In genomic region chr2:153222130-153222529, GRCm38 (mm10) we compare ENCODE assay signal across 17 mouse cellular contexts. TPM values are rescaled to one million over a fixed set of nuclear protein-coding genes. Genes with fewer than 3 reads are reported as not detected.
DNase-seq lines count a peak whose midpoint lies in the region; ATAC-seq and TF ChIP-seq lines count a peak whose summit lies in the region.
"Had no signal": no experiment of that assay in that cellular context is flagged by ENCODE, and none has a peak within 500 bp of the region (broad histone marks: within the 10 kb centered on the region; RNA-seq: fewer than 3 reads in every experiment).

No protein-coding gene starts in this region.

- H3K36me3 ChIP-seq in MEL (ENCODE audit: control insufficient read depth in 1 of 2, insufficient read depth in 2 of 2, low read length in 2 of 2) = peaks cover 0 to 28% of the 10 kb centered on the region in 2 experiments; a peak in 2 of 4 replicates
- H3K36me3 ChIP-seq in liver, embryonic 14.5 days (replicated peaks; ENCODE audit: control insufficient read depth, insufficient read depth, low read depth) = peaks cover 3% of the 10 kb centered on the region; the same call in 1 of the 2 replicates

- H3K27me3 ChIP-seq in MEL (ENCODE audit: control insufficient read depth in 1 of 2, insufficient read depth in 2 of 2, low read length in 2 of 2) = no peaks in the 10 kb centered on the region
- H3K27me3 ChIP-seq in liver, embryonic 14.5 days (ENCODE audit: control insufficient read depth, insufficient read depth, low read length) = no peaks in the 10 kb centered on the region
- H3K27me3 ChIP-seq: forebrain, embryonic 15.5 days; heart, embryonic 12.5 days; hindbrain, embryonic 15.5 days had no signal

- H3K4me2 ChIP-seq in liver, embryonic 14.5 days (ENCODE audit: low read depth) = peak overlapping the region; percentile 79
- H3K4me2 ChIP-seq: forebrain, embryonic 15.5 days; heart, embryonic 12.5 days; hindbrain, embryonic 15.5 days had no signal

- no peak for TF ChIP-seq POLR2A in MEL (IDR thresholded peaks at IDR 0.05; ENCODE audit: control insufficient read depth in 1 of 2, insufficient read depth in 1 of 2, low read depth in 1 of 2, low read length in 2 of 2, poor library complexity in 1 of 2)

- peak overlapping the region; percentile 7 to 24; a peak in 2 of 4 replicates for H3K4me3 ChIP-seq in MEL (ENCODE audit: control insufficient read depth in 1 of 2, insufficient read depth in 1 of 2, low read depth in 2 of 2, low read length in 2 of 2)
- peak overlapping the region in 1 of 2 experiments; percentile 35; a peak in 2 of 4 replicates for H3K4me3 ChIP-seq in liver, embryonic 14.5 days (ENCODE audit: insufficient read depth in 1 of 2, low read depth in 2 of 2, low read length in 2 of 2)
- H3K4me3 ChIP-seq: embryonic facial prominence, embryonic 10.5 days; forebrain, embryonic 15.5 days; heart, adult 2 months; heart, embryonic 12.5 days; hindbrain, embryonic 15.5 days had no signal

- H3K9me3 ChIP-seq in MEL (replicated peaks; ENCODE audit: insufficient read depth, low read length) = no peaks in the 10 kb centered on the region
- no peaks in the 10 kb centered on the region for H3K9me3 ChIP-seq in liver, embryonic 14.5 days (ENCODE audit: control insufficient read depth, low read length)
- H3K9me3 ChIP-seq: embryonic facial prominence, embryonic 10.5 days; forebrain, embryonic 15.5 days; heart, embryonic 12.5 days; hindbrain, embryonic 15.5 days had no signal

- peak; percentile 14 to 15; a peak in 1 of 4 replicates for TF ChIP-seq EP300 in MEL (IDR thresholded peaks at IDR 0.05; ENCODE audit: low read depth in 1 of 2, low read length in 2 of 2)
- no peak for TF ChIP-seq EP300 in liver, embryonic 14.5 days (IDR thresholded peaks at IDR 0.05; ENCODE audit: low read depth)

- no peak for TF ChIP-seq RAD21 in MEL (IDR thresholded peaks at IDR 0.05; ENCODE audit: low read depth, low read length)

- peak; percentile 80 for ATAC-seq in liver, embryonic 14.5 days (ENCODE audit: insufficient read depth)
- peak; percentile 43 for ATAC-seq in megakaryocyte progenitor cell, adult 5-6 weeks (replicated peaks; ENCODE audit: poor library complexity)
- ATAC-seq: forebrain, embryonic 15.5 days had no signal

- H3K27ac ChIP-seq in MEL (ENCODE audit: control insufficient read depth, low read depth, low read length) = peak overlapping the region; percentile 89
- peak overlapping the region; percentile 93 for H3K27ac ChIP-seq in liver, embryonic 14.5 days
- H3K27ac ChIP-seq: embryonic facial prominence, embryonic 10.5 days; forebrain, embryonic 15.5 days; heart, adult 2 months; hindbrain, embryonic 15.5 days had no signal

- H3K79me2 ChIP-seq in MEL (ENCODE audit: control insufficient read depth, insufficient read depth, low read length, poor library complexity) = peaks cover 5% of the 10 kb centered on the region

- DNase-seq in MEL (ENCODE audit: low read depth, low spot score) (peak; percentile 79), liver (peak; percentile 56)
- DNase-seq in liver, embryonic 14.5 days (ENCODE audit: low read depth in 3 of 3, low spot score in 3 of 3) = peak in 2 of 3 experiments; percentile 46 to 51
- DNase-seq in layer of hippocampus, adult 8-10 months (ENCODE audit: low spot score in 2 of 2) = no peak
- no peak for DNase-seq in adrenal gland, adult 18-20 months (ENCODE audit: low spot score in 2 of 2)
- DNase-seq in layer of hippocampus, adult 9-10 months (ENCODE audit: low spot score) = no peak
- DNase-seq: adrenal gland, postnatal 14 days; cerebellum, adult 2 months; cerebellum, postnatal 10 days; gastrocnemius, postnatal 14 days; heart, adult 2 months; heart, postnatal 36 days had no signal

- no peak for TF ChIP-seq CTCF in MEL (IDR thresholded peaks at IDR 0.05 in 2 of 3, conservative IDR thresholded peaks at IDR 0.05 in 1 of 3; ENCODE audit: control insufficient read depth in 1 of 3, insufficient read depth in 1 of 3, low read depth in 2 of 3, low read length in 3 of 3, poor library complexity in 1 of 3, severe bottlenecking in 1 of 3)
- peak; percentile 23; the same call in 1 of the 2 replicates for TF ChIP-seq CTCF in liver, embryonic 14.5 days (IDR thresholded peaks at IDR 0.05; ENCODE audit: low read depth)

- peak overlapping the region; percentile 11; the same call in 1 of the 2 replicates for H3K9ac ChIP-seq in MEL (ENCODE audit: control insufficient read depth, low read depth, low read length, poor library complexity, severe bottlenecking)
- peak overlapping the region; percentile 57 for H3K9ac ChIP-seq in liver, embryonic 14.5 days (replicated peaks)
- H3K9ac ChIP-seq: forebrain, embryonic 15.5 days; heart, embryonic 12.5 days; hindbrain, embryonic 15.5 days had no signal

- H3K4me1 ChIP-seq in MEL (ENCODE audit: control insufficient read depth in 1 of 2, insufficient read depth in 2 of 2, low read length in 2 of 2) = peaks cover 13 to 43% of the 10 kb centered on the region in 2 experiments
- H3K4me1 ChIP-seq in liver, embryonic 14.5 days (replicated peaks; ENCODE audit: control insufficient read depth in 2 of 2, insufficient read depth in 2 of 2, low read length in 1 of 2) = peaks cover 55 to 59% of the 10 kb centered on the region in 2 experiments

TF ChIP-seq in MEL, 35 proteins besides CTCF, POLR2A, EP300 and RAD21:
- TF ChIP-seq TCF12 (IDR thresholded peaks at IDR 0.05; ENCODE audit: low read depth, low read length) (peak; percentile 53; the same call in 1 of the 2 replicates), MAZ (IDR thresholded peaks at IDR 0.05; ENCODE audit: low read depth, low read length) (no peak), GATA1 (IDR thresholded peaks at IDR 0.05; ENCODE audit: low read depth, low read length) (peak; percentile 66), ETS1 (IDR thresholded peaks at IDR 0.05; ENCODE audit: low read depth, low read length) (peak; percentile 75), MAX (IDR thresholded peaks at IDR 0.05; ENCODE audit: low read length) (0 out of 2 replicates have a peak, but pooled peaks have one; percentile 18), SIN3A (IDR thresholded peaks at IDR 0.05; ENCODE audit: low read length) (peak; percentile 4; the same call in 1 of the 2 replicates), TBP (IDR thresholded peaks at IDR 0.05; ENCODE audit: low read depth, low read length) (0 out of 2 replicates have a peak, but pooled peaks have one; percentile 24), RCOR1 (IDR thresholded peaks at IDR 0.05; ENCODE audit: low read depth, low read length) (no peak)

RNA-seq across cellular contexts. Expression of gene Tspyl3, which starts 3.1 kb away (rescaled TPM):
- total RNA-seq in MEL (2012; rRNA removed) = 4.0 and 4.3 TPM in 2 replicates
- 10 to 100 TPM in 1 of 2 experiments, 1 to 10 TPM in 1; 9.8 to 47.3 TPM for polyA plus RNA-seq in MEL (2012; ENCODE audit: insufficient read depth in 1 of 2, insufficient read length in 2 of 2, low read depth in 1 of 2, low replicate concordance in 2 of 2, missing spikeins in 1 of 2)
- 2.1 and 2.3 TPM in 2 replicates for polyA plus RNA-seq in liver, embryonic 14.5 days (2012; rRNA removed)
- polyA plus RNA-seq in liver, embryonic 14.5 days (2014; fragmentation: Nextera tagmentation; extraction: Ambion mirVana) = 1.6 and 2.5 TPM in 2 replicates
- 8.0 and 10.8 TPM in 2 replicates for total RNA-seq in megakaryocyte progenitor cell, adult 5-6 weeks (2015)
- total RNA-seq in megakaryocyte progenitor cell, adult 5-6 weeks (2017) = 7.0 and 8.9 TPM in 2 replicates
- total RNA-seq in layer of hippocampus, adult 8-10 months (2022) = 10 to 100 TPM; 22.1 to 24.5 (median 23.5) TPM
- 1 to 10 TPM; 2.2 to 2.3 TPM for total RNA-seq in adrenal gland, adult 18-20 months (2021)

RNA-seq across cellular contexts. Expression of gene Plagl2, which starts 19.1 kb away (rescaled TPM):
- 5.9 and 6.0 TPM in 2 replicates for total RNA-seq in MEL (2012; rRNA removed)
- 10 to 100 TPM in 1 of 2 experiments, not detected in 1; 34.4 TPM for polyA plus RNA-seq in MEL (2012; ENCODE audit: insufficient read depth in 1 of 2, insufficient read length in 2 of 2, low read depth in 1 of 2, low replicate concordance in 2 of 2, missing spikeins in 1 of 2)
- 14.4 and 14.5 TPM in 2 replicates for polyA plus RNA-seq in liver, embryonic 14.5 days (2012; rRNA removed)
- 23.9 and 27.0 TPM in 2 replicates for polyA plus RNA-seq in liver, embryonic 14.5 days (2014; fragmentation: Nextera tagmentation; extraction: Ambion mirVana)
- 42.3 and 45.4 TPM in 2 replicates for total RNA-seq in megakaryocyte progenitor cell, adult 5-6 weeks (2015)
- total RNA-seq in megakaryocyte progenitor cell, adult 5-6 weeks (2017) = 5.6 TPM in 2 replicates
- total RNA-seq in layer of hippocampus, adult 8-10 months (2022) = 1 to 10 TPM; 6.6 to 7.2 (median 6.7) TPM
- 1 to 10 TPM; 8.3 to 9.1 TPM for total RNA-seq in adrenal gland, adult 18-20 months (2021)

RNA-seq across cellular contexts. Expression of gene Pofut1, which starts 19.2 kb away (rescaled TPM):
- 20.2 and 20.5 TPM in 2 replicates for total RNA-seq in MEL (2012; rRNA removed)
- 10 to 100 TPM in 1 of 2 experiments, not detected in 1; 28.7 TPM for polyA plus RNA-seq in MEL (2012; ENCODE audit: insufficient read depth in 1 of 2, insufficient read length in 2 of 2, low read depth in 1 of 2, low replicate concordance in 2 of 2, missing spikeins in 1 of 2)
- polyA plus RNA-seq in liver, embryonic 14.5 days (2012; rRNA removed) = 6.1 and 6.8 TPM in 2 replicates
- 3.2 and 3.7 TPM in 2 replicates for polyA plus RNA-seq in liver, embryonic 14.5 days (2014; fragmentation: Nextera tagmentation; extraction: Ambion mirVana)
- total RNA-seq in megakaryocyte progenitor cell, adult 5-6 weeks (2015) = 14.0 and 14.9 TPM in 2 replicates
- total RNA-seq in megakaryocyte progenitor cell, adult 5-6 weeks (2017) = 16.7 and 22.1 TPM in 2 replicates
- total RNA-seq in layer of hippocampus, adult 8-10 months (2022) = 10 to 100 TPM; 20.7 to 22.4 (median 21.6) TPM
- 10 to 100 TPM; 35.7 to 47.9 TPM for total RNA-seq in adrenal gland, adult 18-20 months (2021)

Comparison
In these comparisons a context has a peak if more than half of its experiments do, and no peak if none do; other contexts are left out.
1. DNase-seq: peak in MEL (single experiment), liver (single experiment) and liver, embryonic 14.5 days (2 of 3); none in layer of hippocampus, adult 8-10 months (0 of 2), adrenal gland, adult 18-20 months (0 of 2) and layer of hippocampus, adult 9-10 months (single experiment).